Mouse (Mus musculus) midbrain, embryonic 11.5 days (tissue): ENCODE data around the gene Plekha5. TPM values are rescaled to one million over a fixed set of nuclear protein-coding genes. Genes with fewer than 3 reads are reported as not detected.
"Not testable (repeated sequence)": the region's sequence is repeated elsewhere in the genome, so short reads cannot be mapped to it uniquely, and the experiment has no call there.

Experiments used
- ATAC-seq: fragments of 200-750 bp; cut with Nextera tagmentation; 2 replicates; pipeline ENCODE4 v1.8.0; 2017; ENCODE audit warnings: moderate TSS enrichment, moderate library complexity; ENCODE audit not compliant: low FRiP score
- DNase-seq: peaks from one replicate; pipeline ENCODE4 v3.0.0; 2015; ENCODE audit warnings: low spot score; ENCODE audit errors: missing footprints
- H3K27ac ChIP-seq: fragments of 300-500 bp; sonication (generic); 2 replicates; pipeline ENCODE4 v1.5.1; 2014; ENCODE audit warnings: low read depth, low read length
- H3K27me3 ChIP-seq: fragments of 300-500 bp; sonication (generic); 2 replicates; pipeline ENCODE4 v1.6.1; 2014; ENCODE audit warnings: mild to moderate bottlenecking, low read length, moderate library complexity, mixed read lengths; ENCODE audit not compliant: control insufficient read depth, insufficient read depth
- H3K36me3 ChIP-seq: fragments of 300-500 bp; sonication (generic); 2 replicates; pipeline ENCODE4 v1.6.1; 2014; ENCODE audit warnings: mild to moderate bottlenecking, low read length, moderate library complexity, mixed read lengths; ENCODE audit not compliant: control insufficient read depth, insufficient read depth
- H3K4me1 ChIP-seq: fragments of 300-500 bp; sonication (generic); 2 replicates; pipeline ENCODE4 v1.6.1; 2014; ENCODE audit warnings: low read length; ENCODE audit not compliant: control insufficient read depth, insufficient read depth
- H3K4me2 ChIP-seq: fragments of 300-500 bp; sonication (generic); 2 replicates; pipeline ENCODE4 v1.6.1; 2014; ENCODE audit warnings: mild to moderate bottlenecking, moderate library complexity
- H3K4me3 ChIP-seq: fragments of 300-500 bp; sonication (generic); 2 replicates; pipeline ENCODE4 v1.5.1; 2014; ENCODE audit warnings: low read depth, low read length
- H3K9ac ChIP-seq: fragments of 300-500 bp; sonication (generic); 2 replicates; pipeline ENCODE4 v1.6.1; 2014; ENCODE audit warnings: low read length
- H3K9me3 ChIP-seq: fragments of 300-500 bp; sonication (generic); 2 replicates; pipeline ENCODE4 v1.6.1; 2016; ENCODE audit warnings: low read length; ENCODE audit not compliant: control insufficient read depth
- WGBS: fragments of 180-500 bp; shearing (Covaris S2); extraction: QIAGEN DNeasy Blood & Tissue Kit; methylation state at CpG from one replicate; pipeline ENCODE4 v1.1.7; 2014; 5-methylcytosine and 5-hydroxymethylcytosine counted together
- polyA plus RNA-seq: library from polyadenylated mRNA; unstranded; fragments of >200 nt; fragmentation: Nextera tagmentation; extraction: Ambion mirVana; gene quantifications from 2 replicates; pipeline ENCODE4 v1.2.1, GENCODE M21; 2014

Gene Plekha5
- polyA plus RNA-seq, 1 experiment from 2014 or later = 56.9 TPM

DNA sequence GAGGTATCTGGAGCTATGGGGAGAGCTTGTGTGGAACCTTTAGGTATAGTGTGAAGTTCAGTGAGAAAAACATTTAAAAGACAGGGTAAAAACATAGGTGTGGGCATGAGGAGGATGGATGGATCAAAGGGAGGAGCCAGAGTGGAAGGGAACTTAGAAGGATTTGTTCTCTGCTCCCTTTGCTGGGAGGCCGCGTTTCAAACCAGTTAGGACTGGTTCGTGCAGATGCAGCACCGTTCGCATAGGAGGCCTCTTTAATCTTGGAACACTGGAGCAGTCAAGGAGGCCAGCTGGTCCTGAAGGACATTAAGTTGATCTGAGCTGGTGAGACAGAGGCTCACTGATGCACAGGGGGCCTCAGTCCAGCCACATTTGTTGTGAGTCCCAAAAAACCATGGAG, 175.5 kb downstream of the Plekha5 start:
- Histone ChIP-seq H3K4me2 (no peak overlapping the region), H3K27me3 (no peaks in the 10 kb centered on the region), H3K4me1 (peaks cover 23% of the 10 kb centered on the region), H3K4me3 (no peak overlapping the region), H3K9ac (no peak overlapping the region), H3K27ac (no peak overlapping the region), H3K36me3 (peaks cover 2% of the 10 kb centered on the region; the same call in 1 of the 2 replicates), H3K9me3 (no peaks in the 10 kb centered on the region)
- ATAC-seq (no peak), DNase-seq (no peak)
- 76% methylated on average over 5 of the region's 5 CpGs for WGBS

GRCm38 (mm10) chr6:140600671-140601070, 176.8 kb downstream of the Plekha5 start:
- 94% methylated on average over 8 of the region's 8 CpGs for WGBS
- not testable (repeated sequence) for H3K4me3 ChIP-seq, DNase-seq, H3K9me3 ChIP-seq, H3K9ac ChIP-seq, H3K4me2 ChIP-seq, H3K27ac ChIP-seq, H3K27me3 ChIP-seq, H3K36me3 ChIP-seq, ATAC-seq
- peaks cover 26% of the 10 kb centered on the region for H3K4me1 ChIP-seq

- no peaks in the 10 kb centered on the region for H3K36me3 ChIP-seq
- no peak overlapping the region for H3K9ac ChIP-seq
- no peak overlapping the region for H3K4me2 ChIP-seq
- ATAC-seq (no peak), DNase-seq (no peak)
- H3K4me1 ChIP-seq = peaks cover 26% of the 10 kb centered on the region
- H3K9me3 ChIP-seq = no peaks in the 10 kb centered on the region
- WGBS = 95% methylated on average over 4 of the region's 4 CpGs
- H3K4me3 ChIP-seq = no peak overlapping the region
- H3K27ac ChIP-seq = no peak overlapping the region
- no peaks in the 10 kb centered on the region for H3K27me3 ChIP-seq
Measured at GRCm38 (mm10) chr6:140601175-140601574, 177.3 kb downstream of the Plekha5 start.

- no peak overlapping the region for H3K4me2 ChIP-seq
- no peaks in the 10 kb centered on the region for H3K36me3 ChIP-seq
- H3K9me3 ChIP-seq = no peaks in the 10 kb centered on the region
- 4% methylated on average over 8 of the region's 8 CpGs for WGBS
- H3K27ac ChIP-seq = peak overlapping the region; percentile 67; the same call in 1 of the 2 replicates
- H3K9ac ChIP-seq = no peak overlapping the region
- peak; percentile 87 for ATAC-seq
- H3K4me1 ChIP-seq = peaks cover 19% of the 10 kb centered on the region
- DNase-seq = peak; percentile 91
- H3K4me3 ChIP-seq = no peak overlapping the region
- no peaks in the 10 kb centered on the region for H3K27me3 ChIP-seq
Measured at GRCm38 (mm10) chr6:140603228-140603944, 179.5 kb downstream of the Plekha5 start.

- H3K36me3 ChIP-seq, ATAC-seq, DNase-seq, H3K9me3 ChIP-seq, H3K27ac ChIP-seq, H3K9ac ChIP-seq, H3K27me3 ChIP-seq, H3K4me3 ChIP-seq, H3K4me2 ChIP-seq: not testable (repeated sequence)
- H3K4me1 ChIP-seq = peaks cover 14% of the 10 kb centered on the region
- 85% methylated on average over 5 of the region's 5 CpGs for WGBS
Measured at GRCm38 (mm10) chr6:140605173-140605572, 181.3 kb downstream of the Plekha5 start.

GRCm38 (mm10) chr6:140605732-140606131, 181.9 kb downstream of the Plekha5 start:
- no peak for ATAC-seq
- Histone ChIP-seq H3K9me3 (no peaks in the 10 kb centered on the region), H3K4me3 (no peak overlapping the region), H3K4me1 (peaks cover 14% of the 10 kb centered on the region), H3K4me2 (no peak overlapping the region), H3K27ac (no peak overlapping the region), H3K36me3 (no peaks in the 10 kb centered on the region), H3K9ac (no peak overlapping the region), H3K27me3 (no peaks in the 10 kb centered on the region)
- DNase-seq = no peak
- WGBS = 64% methylated on average over 3 of the region's 3 CpGs

- Histone ChIP-seq H3K36me3 (no peaks in the 10 kb centered on the region), H3K4me2 (no peak overlapping the region), H3K9me3 (no peaks in the 10 kb centered on the region), H3K9ac (no peak overlapping the region), H3K4me3 (no peak overlapping the region), H3K27ac (no peak overlapping the region), H3K27me3 (no peaks in the 10 kb centered on the region), H3K4me1 (peaks cover 14% of the 10 kb centered on the region)
- DNase-seq (no peak), ATAC-seq (no peak)
- WGBS = 58% methylated on average over 10 of the region's 10 CpGs
Measured at GRCm38 (mm10) chr6:140606534-140606933, 182.7 kb downstream of the Plekha5 start.

GRCm38 (mm10) chr6:140608666-140609065, 184.8 kb downstream of the Plekha5 start:
- no peaks in the 10 kb centered on the region for H3K36me3 ChIP-seq
- no peak overlapping the region for H3K4me2 ChIP-seq
- ATAC-seq = no peak
- WGBS = 93% methylated on average over 6 of the region's 6 CpGs
- H3K27me3 ChIP-seq = no peaks in the 10 kb centered on the region
- H3K9ac ChIP-seq = no peak overlapping the region
- DNase-seq = no peak
- no peak overlapping the region for H3K4me3 ChIP-seq
- H3K4me1 ChIP-seq = peaks cover 8% of the 10 kb centered on the region
- H3K9me3 ChIP-seq = no peaks in the 10 kb centered on the region
- no peak overlapping the region for H3K27ac ChIP-seq

- H3K9me3 ChIP-seq = no peaks in the 10 kb centered on the region
- H3K36me3 ChIP-seq = no peaks in the 10 kb centered on the region
- no peak overlapping the region for H3K4me2 ChIP-seq
- H3K4me3 ChIP-seq = no peak overlapping the region
- H3K4me1 ChIP-seq = 0 out of 2 replicates have a peak, but pooled peaks cover 2% of the 10 kb centered on the region
- no peak overlapping the region for H3K27ac ChIP-seq
- no peak for DNase-seq
- ATAC-seq = no peak
- 91% methylated on average over 4 of the region's 4 CpGs for WGBS
- no peak overlapping the region for H3K9ac ChIP-seq
- no peaks in the 10 kb centered on the region for H3K27me3 ChIP-seq
Measured at GRCm38 (mm10) chr6:140609533-140609932, 185.7 kb downstream of the Plekha5 start.
